Mouse (Mus musculus): ENCODE data around the gene Fthl17e. TPM values are rescaled to one million over a fixed set of nuclear protein-coding genes. Genes with fewer than 3 reads are reported as not detected.
"Not testable (repeated sequence)": the region's sequence is repeated elsewhere in the genome, so short reads cannot be mapped to it uniquely, and the experiment has no call there.

Fthl17e gene
- not detected for total RNA-seq (2021)
- long read RNA-seq, experiment 1, result 0 reads
- long read RNA-seq, experiment 2, result 0 reads

GRCm38 (mm10) chrX:9033193-9033592 is at the start of gene Fthl17e:
Gene Fthl17e (plus strand): TSS chrX:9033493.
- not testable (repeated sequence) for DNase-seq

- DNase-seq, result not testable (repeated sequence)
Measured at GRCm38 (mm10) chrX:8986655-8987054, 46.6 kb upstream of the Fthl17e start, which contains the start of gene Fthl17d. Gene Fthl17d (minus strand): TSS chrX:8986755.

- DNase-seq, result no peak
Measured at GRCm38 (mm10) chrX:9016079-9016478, 17.2 kb upstream of the Fthl17e start.

GRCm38 (mm10) chrX:9019481-9019880 is 13.8 kb upstream of the Fthl17e start:
- DNase-seq, result no peak

- DNase-seq, result not testable (repeated sequence)
Measured at GRCm38 (mm10) chrX:9041611-9042010, 8.3 kb downstream of the Fthl17e start.

- peak; percentile 55 for DNase-seq
Measured at GRCm38 (mm10) chrX:9060952-9061351, 27.7 kb downstream of the Fthl17e start.

- DNase-seq, result no peak
Measured at GRCm38 (mm10) chrX:9062101-9062500, 28.8 kb downstream of the Fthl17e start.

- DNase-seq, result not testable (repeated sequence)
Measured at GRCm38 (mm10) chrX:9062715-9063114, 29.4 kb downstream of the Fthl17e start, which contains the start of gene Fthl17f. Gene Fthl17f (plus strand): TSS chrX:9063015.

GRCm38 (mm10) chrX:9077699-9078098 is 44.4 kb downstream of the Fthl17e start:
- not testable (repeated sequence) for DNase-seq

Other genes with a start within 250 kb of the Fthl17e start
- gene Ssxb5, start 229.8 kb upstream of the Fthl17e start, total RNA-seq (2021), result not detected
- not detected for gene Gm6592, start 189.5 kb upstream of the Fthl17e start, total RNA-seq (2021)
- gene Gm5751, start 159.2 kb upstream of the Fthl17e start, total RNA-seq (2021), result not detected
- under 1 TPM; 0.33 to 0.46 TPM for gene B630019K06Rik, start 141.1 kb upstream of the Fthl17e start, total RNA-seq (2021)
- not detected for gene Fthl17b, start 70.5 kb upstream of the Fthl17e start, total RNA-seq (2021)
- not detected for gene Fthl17c, start 56.9 kb upstream of the Fthl17e start, total RNA-seq (2021)
- gene Fthl17d, start 46.7 kb upstream of the Fthl17e start, total RNA-seq (2021), result not detected
- gene Fthl17f, start 29.5 kb downstream of the Fthl17e start, total RNA-seq (2021), result not detected
- not detected for gene 4930402K13Rik, start 71.1 kb downstream of the Fthl17e start, total RNA-seq (2021)
- gene Lancl3, start 166.4 kb downstream of the Fthl17e start, total RNA-seq (2021), result under 1 TPM; 0.20 to 0.24 TPM
- gene Gm14862, start 223.4 kb downstream of the Fthl17e start, total RNA-seq (2021), result not detected
- 1 to 10 TPM; 3.8 TPM for gene Xk, start 239.3 kb downstream of the Fthl17e start, total RNA-seq (2021)

All from gastrocnemius, postnatal 25 days (tissue).